Mouse (Mus musculus): ENCODE results near the gene Slc23a2. TPM values are rescaled to one million over a fixed set of nuclear protein-coding genes. Genes with fewer than 3 reads are reported as not detected.

The Slc23a2 gene
- polyA plus RNA-seq, 1 experiment from 2014 or later, result 30.2 TPM

DNA sequence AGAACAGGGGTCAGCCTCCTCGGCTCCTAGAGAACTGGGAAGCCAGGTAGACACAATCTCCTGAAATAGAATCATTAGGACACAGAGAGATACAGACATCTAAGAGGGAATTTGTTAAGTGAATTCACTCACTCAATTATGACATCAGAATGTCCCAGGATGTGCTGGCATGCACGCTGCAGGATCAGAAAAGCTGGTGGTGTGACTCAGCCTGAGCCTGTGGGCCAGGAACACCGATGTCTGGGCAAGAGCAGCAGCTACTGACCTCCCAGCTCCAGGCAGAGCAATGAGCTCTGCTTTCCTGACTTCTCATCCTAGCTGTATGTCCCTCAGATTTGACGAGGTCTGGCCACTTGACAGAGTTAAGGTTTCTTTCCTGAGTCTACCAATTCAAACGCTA is 7.8 kb upstream of the Slc23a2 start:
- no peaks in the 10 kb centered on the region for H3K27me3 ChIP-seq
- 60% methylated on average over 5 of the region's 5 CpGs for WGBS
- ATAC-seq (replicated peaks), result no peak
- H3K9me3 ChIP-seq, result no peaks in the 10 kb centered on the region
- no peaks in the 10 kb centered on the region for H3K36me3 ChIP-seq
- H3K4me3 ChIP-seq, result no peak overlapping the region
- no peak overlapping the region for H3K27ac ChIP-seq (replicated peaks)
- H3K4me1 ChIP-seq, result peaks cover 6% of the 10 kb centered on the region; the same call in 1 of the 2 replicates
- H3K9ac ChIP-seq (replicated peaks), result no peak overlapping the region
- H3K4me2 ChIP-seq (replicated peaks), result no peak overlapping the region

DNA sequence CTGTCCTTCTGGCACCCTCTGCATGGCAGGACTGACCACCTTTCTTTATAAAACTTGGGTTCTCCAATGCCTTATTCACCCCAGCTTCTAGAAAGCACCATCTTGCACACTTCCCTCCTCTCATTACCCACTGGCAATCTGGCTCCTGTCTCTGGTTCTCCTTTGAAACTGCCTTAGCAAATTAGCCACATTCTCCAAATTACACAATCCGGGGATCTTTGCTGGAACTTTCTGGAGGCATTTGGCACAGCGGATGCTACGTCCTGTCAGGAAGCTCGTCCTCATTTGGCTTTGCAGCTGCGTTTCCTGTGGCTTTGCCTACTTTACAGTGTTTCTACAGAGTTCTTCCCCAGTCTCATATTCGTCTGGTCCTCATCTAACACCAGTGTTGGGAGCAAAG is 6.7 kb upstream of the Slc23a2 start:
- WGBS, result 77% methylated on average over 6 of the region's 6 CpGs

DNA sequence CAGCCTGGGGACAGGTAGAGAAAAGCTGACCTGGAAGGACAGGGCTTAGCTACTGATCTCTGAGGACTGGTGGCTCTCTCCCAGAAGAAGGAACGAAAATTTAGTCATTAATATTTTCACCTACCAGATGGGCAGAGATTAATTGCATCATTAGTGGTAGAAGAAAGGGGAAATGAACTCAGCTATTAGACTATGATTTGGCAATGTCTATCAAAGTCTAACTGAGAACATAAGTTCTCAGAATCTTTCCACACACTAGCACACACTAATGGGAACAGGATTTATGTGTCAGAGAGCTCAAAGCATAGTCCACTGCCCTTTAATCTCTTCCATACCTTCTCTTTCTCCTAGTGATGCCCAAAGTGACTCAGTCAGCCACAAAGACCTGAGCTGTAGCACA is 6.0 kb upstream of the Slc23a2 start:
- Histone ChIP-seq H3K4me2 (replicated peaks) (no peak overlapping the region), H3K4me3 (no peak overlapping the region), H3K27ac (replicated peaks) (no peak overlapping the region), H3K4me1 (0 out of 2 replicates have a peak, but pooled peaks cover under 1% of the 10 kb centered on the region), H3K9me3 (no peaks in the 10 kb centered on the region), H3K9ac (replicated peaks) (no peak overlapping the region), H3K36me3 (no peaks in the 10 kb centered on the region), H3K27me3 (no peaks in the 10 kb centered on the region)
- ATAC-seq (replicated peaks), result no peak
- 42% methylated on average over 1 of the region's 1 CpGs for WGBS

More for the DNA sequence above, 6.7 kb upstream of the Slc23a2 start:
- H3K27ac ChIP-seq (replicated peaks), result no peak overlapping the region
- H3K4me3 ChIP-seq, result no peak overlapping the region
- H3K36me3 ChIP-seq, result no peaks in the 10 kb centered on the region
- no peak for ATAC-seq (replicated peaks)
- no peak overlapping the region for H3K4me2 ChIP-seq (replicated peaks)
- no peaks in the 10 kb centered on the region for H3K9me3 ChIP-seq
- H3K27me3 ChIP-seq, result no peaks in the 10 kb centered on the region
- H3K9ac ChIP-seq (replicated peaks), result no peak overlapping the region
- no peaks in the 10 kb centered on the region for H3K4me1 ChIP-seq

DNA sequence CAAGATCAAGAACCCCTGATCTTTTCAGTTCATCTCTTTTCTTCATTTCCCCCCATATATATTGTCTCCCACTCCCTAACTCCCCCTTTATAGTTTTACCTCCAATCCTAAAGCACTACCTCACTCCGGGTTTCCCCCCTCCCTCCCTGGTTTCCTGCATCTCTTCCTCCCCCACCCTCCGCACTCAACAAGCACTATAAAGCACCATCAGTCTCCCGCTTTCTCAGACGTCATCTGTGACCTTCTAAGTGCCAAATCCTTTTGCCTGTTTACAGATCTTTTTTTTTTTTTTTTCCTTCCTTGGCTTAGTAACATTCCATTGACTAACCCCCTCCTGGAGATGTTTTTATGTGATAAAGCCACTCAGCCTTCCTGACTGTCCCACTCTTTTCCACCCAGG is 1.6 kb upstream of the Slc23a2 start:
- H3K27me3 ChIP-seq, result no peaks in the 10 kb centered on the region
- peaks cover 14% of the 10 kb centered on the region for H3K4me1 ChIP-seq
- no peaks in the 10 kb centered on the region for H3K9me3 ChIP-seq
- 36% methylated on average over 4 of the region's 4 CpGs for WGBS
- H3K36me3 ChIP-seq, result no peaks in the 10 kb centered on the region
- H3K9ac ChIP-seq (replicated peaks), result no peak overlapping the region
- no peak overlapping the region for H3K4me3 ChIP-seq
- H3K4me2 ChIP-seq (replicated peaks), result no peak overlapping the region
- no peak overlapping the region for H3K27ac ChIP-seq (replicated peaks)
- no peak for ATAC-seq (replicated peaks)

DNA sequence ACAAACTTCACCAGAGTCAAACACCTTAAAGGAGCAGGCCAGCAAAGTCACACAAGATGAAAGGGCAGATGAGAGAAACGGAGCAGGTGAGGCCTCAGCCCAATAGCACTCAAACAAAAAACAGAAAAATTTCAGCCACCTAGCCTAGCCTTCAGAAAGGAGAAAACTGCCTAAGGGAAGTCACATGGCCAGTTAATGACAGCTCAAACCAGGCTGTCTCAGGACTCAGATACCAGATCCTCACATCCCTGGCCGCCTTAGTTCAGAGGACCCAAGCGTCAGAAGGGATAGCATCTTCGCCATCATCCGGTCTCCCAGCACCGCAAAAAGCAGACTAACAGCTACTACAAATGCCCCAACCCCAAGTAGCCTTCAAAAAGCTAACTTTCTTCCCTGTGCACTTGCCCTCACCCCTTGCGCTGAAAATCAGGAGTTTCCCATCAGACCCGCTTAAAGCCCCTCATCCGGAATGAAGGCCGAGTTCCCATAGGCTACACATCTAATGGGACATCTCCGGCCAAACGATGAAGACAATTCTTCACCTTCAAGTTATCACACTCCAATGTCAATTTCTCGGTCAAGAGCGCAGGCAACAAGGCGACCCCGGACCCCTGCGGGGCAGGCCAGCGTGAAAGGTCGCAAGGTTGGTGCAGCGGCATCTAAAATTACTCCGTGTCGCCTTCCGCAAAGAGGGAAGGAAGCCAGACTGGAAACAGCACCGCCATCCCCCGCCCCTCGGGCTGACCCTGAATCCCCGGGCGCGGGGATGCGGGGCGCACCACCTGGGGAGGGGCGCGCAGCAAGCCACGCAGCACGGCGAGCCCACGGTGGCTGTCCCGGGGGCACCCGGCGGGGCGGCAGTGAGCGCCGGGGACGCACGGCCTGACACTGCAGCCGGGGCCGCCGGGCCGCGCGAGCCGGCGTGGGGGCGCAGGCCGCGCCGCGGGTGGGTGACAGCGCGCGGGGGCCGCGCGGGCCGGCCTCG is 673 bp downstream of the Slc23a2 start:
- Histone ChIP-seq H3K4me3 (peak overlapping the region; percentile 76), H3K36me3 (no peaks in the 10 kb centered on the region), H3K9me3 (no peaks in the 10 kb centered on the region), H3K4me2 (replicated peaks) (peak overlapping the region; percentile 72), H3K9ac (replicated peaks) (peak overlapping the region; percentile 86), H3K4me1 (peaks cover 14% of the 10 kb centered on the region), H3K27me3 (no peaks in the 10 kb centered on the region), H3K27ac (replicated peaks) (peak overlapping the region; percentile 70)
- peak; percentile 17 for ATAC-seq (replicated peaks)
- 3% methylated on average over 38 of the region's 66 CpGs for whole genome bisulfite sequencing

DNA sequence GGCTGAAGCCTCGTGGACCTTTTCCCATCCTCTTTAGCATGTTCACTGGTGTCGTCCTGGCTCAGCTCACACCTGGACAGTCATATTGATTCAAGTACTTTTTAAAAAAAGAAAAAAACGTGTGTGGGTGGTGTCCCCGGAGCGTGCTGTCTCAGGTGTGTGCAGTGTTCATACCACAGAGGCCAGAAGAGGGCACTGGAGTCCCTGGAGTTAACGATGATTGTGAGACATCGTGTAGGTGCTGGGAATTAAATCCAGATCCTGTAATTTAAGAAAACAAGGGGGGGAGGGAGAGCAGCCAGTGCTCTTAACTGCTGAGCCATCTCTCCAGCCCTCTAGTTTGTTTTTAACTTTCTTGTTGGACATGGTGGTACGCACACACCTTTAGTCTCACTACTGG is 2.3 kb downstream of the Slc23a2 start:
- Histone ChIP-seq H3K36me3 (no peaks in the 10 kb centered on the region), H3K4me2 (replicated peaks) (no peak overlapping the region), H3K9me3 (no peaks in the 10 kb centered on the region), H3K27me3 (no peaks in the 10 kb centered on the region), H3K4me3 (no peak overlapping the region), H3K27ac (replicated peaks) (no peak overlapping the region), H3K4me1 (peaks cover 14% of the 10 kb centered on the region), H3K9ac (replicated peaks) (no peak overlapping the region)
- 89% methylated on average over 8 of the region's 8 CpGs for WGBS
- ATAC-seq (replicated peaks), result no peak

DNA sequence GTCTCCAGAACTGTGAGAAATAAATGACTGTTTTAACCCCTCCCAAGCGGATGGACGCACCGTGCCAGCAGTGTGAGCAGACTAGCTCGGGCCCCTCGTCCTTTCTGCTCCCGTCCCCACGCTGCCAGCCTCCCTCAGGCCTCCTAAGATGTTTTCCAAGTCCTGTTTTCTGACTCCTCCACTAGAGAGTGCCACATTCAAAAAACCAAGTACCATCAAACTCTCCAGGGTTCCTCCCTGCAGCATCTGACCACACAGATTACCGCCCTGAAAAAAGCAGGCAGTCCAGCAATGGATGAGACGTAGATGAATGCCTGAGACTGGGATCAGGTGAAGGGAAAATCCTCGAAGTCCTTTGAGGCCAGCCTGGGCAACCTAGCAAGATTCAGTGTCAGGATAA is 4.4 kb downstream of the Slc23a2 start:
- H3K27ac ChIP-seq (replicated peaks), result no peak overlapping the region
- H3K36me3 ChIP-seq, result no peaks in the 10 kb centered on the region
- no peak overlapping the region for H3K4me2 ChIP-seq (replicated peaks)
- no peak overlapping the region for H3K9ac ChIP-seq (replicated peaks)
- H3K4me3 ChIP-seq, result no peak overlapping the region
- peaks cover 14% of the 10 kb centered on the region for H3K4me1 ChIP-seq
- H3K27me3 ChIP-seq, result no peaks in the 10 kb centered on the region
- ATAC-seq (replicated peaks), result no peak
- H3K9me3 ChIP-seq, result no peaks in the 10 kb centered on the region
- WGBS, result 76% methylated on average over 10 of the region's 10 CpGs

DNA sequence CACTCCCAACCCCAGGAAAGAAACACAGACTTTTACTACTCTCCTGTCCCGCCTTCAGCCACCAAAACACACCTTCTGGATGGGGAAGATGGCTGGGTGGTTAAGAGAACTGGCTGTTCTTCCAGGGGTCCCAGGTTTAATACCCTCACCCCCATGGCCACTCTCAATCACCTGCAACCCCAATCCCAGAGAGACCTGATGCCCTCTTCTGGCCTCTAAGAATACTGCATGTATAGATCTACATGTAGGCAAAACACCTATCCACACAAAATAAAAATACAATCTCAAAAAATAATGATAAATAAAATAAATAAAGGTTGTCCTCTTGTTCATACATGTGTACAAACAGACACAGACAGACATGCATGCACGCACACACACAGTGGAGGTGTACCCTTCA is 5.8 kb downstream of the Slc23a2 start:
- Histone ChIP-seq H3K9me3 (no peaks in the 10 kb centered on the region), H3K4me1 (peaks cover 19% of the 10 kb centered on the region), H3K9ac (replicated peaks) (no peak overlapping the region), H3K4me3 (no peak overlapping the region), H3K27me3 (no peaks in the 10 kb centered on the region), H3K36me3 (no peaks in the 10 kb centered on the region), H3K27ac (replicated peaks) (no peak overlapping the region), H3K4me2 (replicated peaks) (no peak overlapping the region)
- ATAC-seq (replicated peaks), result no peak
- 92% methylated on average over 2 of the region's 2 CpGs for WGBS

DNA sequence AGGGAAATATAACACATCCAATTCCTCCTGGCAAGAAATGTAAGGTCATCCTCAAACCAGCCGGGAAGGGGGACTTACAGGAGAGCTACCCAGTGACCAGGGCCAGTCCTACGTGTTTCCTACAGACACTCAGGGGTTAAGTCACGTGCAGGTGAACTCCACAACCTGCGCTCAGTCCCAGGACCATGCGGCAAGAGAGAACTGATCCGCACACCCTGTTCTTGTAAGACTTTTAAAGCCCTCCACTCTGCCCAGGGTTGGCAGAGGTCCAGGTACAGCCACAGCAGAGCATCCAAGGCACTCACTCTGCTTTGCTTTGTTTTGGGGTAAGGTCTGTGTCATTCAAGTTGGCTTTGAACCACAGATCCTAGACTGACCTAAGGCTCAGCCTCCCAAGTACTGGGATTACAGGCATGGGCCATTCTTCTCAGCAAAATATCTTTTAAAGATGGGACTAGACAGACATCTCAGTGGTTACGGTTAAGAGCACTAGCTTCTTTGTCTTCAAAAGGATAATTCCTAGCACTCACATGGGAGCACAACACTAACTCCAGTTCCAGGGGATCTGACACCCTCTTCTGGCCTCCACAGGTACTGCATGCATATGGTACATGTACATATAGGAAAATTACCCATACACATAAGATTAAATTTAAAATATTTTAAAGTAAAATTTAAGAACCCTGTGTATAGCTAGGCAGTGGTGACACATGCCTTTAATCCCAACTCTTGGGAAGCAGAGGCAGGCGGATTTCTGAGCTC is 8.9 kb downstream of the Slc23a2 start:
- Histone ChIP-seq H3K4me2 (replicated peaks) (no peak overlapping the region), H3K9ac (replicated peaks) (no peak overlapping the region), H3K4me1 (peaks cover 23% of the 10 kb centered on the region), H3K27ac (replicated peaks) (no peak overlapping the region), H3K9me3 (no peaks in the 10 kb centered on the region), H3K4me3 (no peak overlapping the region), H3K27me3 (no peaks in the 10 kb centered on the region), H3K36me3 (no peaks in the 10 kb centered on the region)
- no peak for ATAC-seq (replicated peaks)
- 82% methylated on average over 8 of the region's 8 CpGs for WGBS

DNA sequence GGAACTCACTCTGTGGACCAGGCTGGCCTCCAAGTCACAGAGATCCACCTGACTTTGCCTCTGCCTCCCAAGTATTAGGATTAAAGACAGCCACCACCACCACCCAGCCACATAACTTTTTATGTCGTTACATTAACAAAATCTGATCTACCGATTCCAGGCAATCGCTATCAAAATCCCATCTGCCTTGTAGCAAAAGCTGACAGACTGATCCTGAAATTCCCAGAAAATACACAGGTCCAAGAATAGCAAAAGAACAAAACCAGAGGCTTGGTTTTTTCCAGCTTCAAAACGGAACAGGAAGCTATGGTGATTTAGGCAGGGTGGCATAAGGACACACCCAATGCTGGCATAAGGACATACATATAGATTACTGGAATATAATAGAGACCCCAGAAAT is 10.2 kb downstream of the Slc23a2 start:
- Histone ChIP-seq H3K9ac (replicated peaks) (no peak overlapping the region), H3K9me3 (no peaks in the 10 kb centered on the region), H3K4me1 (peaks cover 24% of the 10 kb centered on the region), H3K4me2 (replicated peaks) (no peak overlapping the region), H3K4me3 (no peak overlapping the region), H3K36me3 (no peaks in the 10 kb centered on the region), H3K27ac (replicated peaks) (no peak overlapping the region), H3K27me3 (no peaks in the 10 kb centered on the region)
- WGBS, result 71% methylated on average over 4 of the region's 4 CpGs
- ATAC-seq (replicated peaks), result no peak

DNA sequence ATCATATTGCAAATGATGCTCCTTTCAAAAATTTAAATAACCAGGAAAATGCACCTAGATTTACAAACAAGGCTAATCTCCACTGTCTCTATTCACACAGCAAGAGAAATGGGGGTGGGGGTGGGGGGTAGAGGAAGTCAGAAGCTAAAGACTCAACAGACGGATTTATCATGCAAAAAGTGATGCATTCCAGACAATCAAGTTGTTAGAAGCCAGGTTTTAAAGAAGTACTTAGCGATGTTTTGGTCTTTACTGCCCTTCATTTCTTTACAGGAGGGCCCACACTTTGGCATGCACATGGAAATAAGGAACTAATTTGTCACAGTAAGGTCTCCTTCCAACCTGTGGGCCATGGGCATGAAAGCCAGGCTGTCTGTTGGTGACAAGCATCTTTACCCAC is 11.5 kb downstream of the Slc23a2 start:
- Histone ChIP-seq H3K27ac (replicated peaks) (no peak overlapping the region), H3K4me2 (replicated peaks) (no peak overlapping the region), H3K36me3 (no peaks in the 10 kb centered on the region), H3K4me3 (no peak overlapping the region), H3K9me3 (no peaks in the 10 kb centered on the region), H3K27me3 (no peaks in the 10 kb centered on the region), H3K9ac (replicated peaks) (no peak overlapping the region), H3K4me1 (peaks cover 24% of the 10 kb centered on the region)
- 29% methylated on average over 2 of the region's 2 CpGs for WGBS
- no peak for ATAC-seq (replicated peaks)

DNA sequence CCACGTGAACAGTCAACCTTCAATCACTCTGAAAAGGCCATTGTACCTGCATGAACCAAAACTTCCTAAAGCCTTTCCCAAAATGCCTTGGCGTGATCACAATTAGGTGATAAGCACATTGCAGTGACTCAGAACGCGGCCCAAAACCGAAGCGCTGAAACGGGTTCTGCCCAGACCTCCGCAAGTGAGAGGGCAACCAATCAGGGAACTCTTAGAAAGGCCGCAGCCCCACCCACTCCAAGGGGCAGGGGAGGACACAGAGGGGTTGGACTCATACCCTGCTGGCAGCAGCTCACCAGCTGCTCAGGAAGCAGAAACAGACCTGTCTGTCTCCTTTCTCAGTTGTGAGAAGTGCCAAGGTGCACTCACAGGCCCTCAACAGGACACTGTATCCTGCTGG is 13.6 kb downstream of the Slc23a2 start:
- Histone ChIP-seq H3K36me3 (no peaks in the 10 kb centered on the region), H3K4me2 (replicated peaks) (peak overlapping the region; percentile 16), H3K4me1 (peaks cover 30% of the 10 kb centered on the region), H3K27ac (replicated peaks) (no peak overlapping the region), H3K9ac (replicated peaks) (peak overlapping the region; percentile 13; the same call in 1 of the 2 replicates), H3K9me3 (no peaks in the 10 kb centered on the region), H3K4me3 (no peak overlapping the region), H3K27me3 (no peaks in the 10 kb centered on the region)
- WGBS, result 1% methylated on average over 9 of the region's 9 CpGs
- 0 out of 2 replicates have a peak, but pooled peaks have one; percentile 55 for ATAC-seq (replicated peaks)

Measured in forebrain, embryonic 15.5 days (tissue).